Mouse (Mus musculus): ENCODE results near the gene Sec23b.

Gene Sec23b

DNA sequence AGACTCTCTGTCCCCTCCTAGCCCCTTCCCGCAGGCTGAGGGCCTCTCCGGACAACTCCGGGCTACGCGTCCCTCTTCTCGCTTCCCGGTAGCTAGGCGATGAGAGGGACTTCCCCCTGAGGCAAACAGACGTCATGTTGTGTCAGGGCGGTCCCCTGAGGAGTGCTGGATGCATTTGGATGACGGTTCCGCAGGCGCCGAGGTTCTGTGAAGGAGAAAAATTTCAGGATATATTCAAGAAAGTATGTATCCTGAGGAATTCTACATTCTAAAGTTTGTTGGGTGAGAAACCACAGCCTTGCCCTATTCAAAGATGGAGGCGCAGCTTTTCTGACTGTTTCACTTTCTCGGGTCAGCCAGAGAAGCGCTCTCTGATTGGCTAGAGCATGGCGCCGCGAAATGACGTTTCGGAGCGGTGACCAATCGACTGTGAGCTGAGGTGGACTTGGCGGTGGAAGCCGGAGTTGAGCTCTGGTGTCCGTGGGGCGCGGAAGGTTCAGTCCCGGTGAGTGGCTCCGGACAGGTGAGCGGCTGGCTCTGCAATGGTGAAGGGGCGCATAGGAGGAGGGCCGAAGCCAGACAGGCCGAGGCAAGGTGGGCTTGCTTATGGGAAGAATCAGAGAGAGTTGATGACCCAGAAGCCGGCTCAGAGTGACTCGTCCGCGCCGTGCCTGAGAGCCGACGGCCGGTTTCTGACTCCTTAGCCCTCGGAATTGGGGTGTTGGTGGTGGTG lies at the start of gene Sec23b:
Sec23b (plus strand) TSS at position 410 of the 733 bp plus-strand sequence.
- DNase-seq = peak; percentile 96

DNA sequence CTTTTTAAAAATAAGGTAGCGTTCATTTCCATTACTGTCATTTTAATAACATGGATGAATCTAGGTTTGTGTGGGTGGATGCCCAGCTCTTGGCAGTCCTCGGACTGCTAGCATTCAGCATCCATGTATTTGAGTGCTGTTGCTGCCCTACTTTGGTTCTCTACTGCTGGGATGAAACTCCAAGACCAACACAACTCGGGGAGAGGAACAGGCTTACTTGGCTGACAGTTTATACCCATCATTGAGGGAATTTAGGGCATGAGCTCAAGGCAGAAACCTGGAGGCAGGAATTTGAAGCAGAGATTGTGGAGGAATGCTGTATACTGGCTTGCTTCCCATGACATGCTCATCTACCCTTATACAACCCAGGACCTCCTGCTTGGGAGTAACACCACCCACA lies 41.4 kb upstream of the Sec23b start:
- no peak for DNase-seq

DNA sequence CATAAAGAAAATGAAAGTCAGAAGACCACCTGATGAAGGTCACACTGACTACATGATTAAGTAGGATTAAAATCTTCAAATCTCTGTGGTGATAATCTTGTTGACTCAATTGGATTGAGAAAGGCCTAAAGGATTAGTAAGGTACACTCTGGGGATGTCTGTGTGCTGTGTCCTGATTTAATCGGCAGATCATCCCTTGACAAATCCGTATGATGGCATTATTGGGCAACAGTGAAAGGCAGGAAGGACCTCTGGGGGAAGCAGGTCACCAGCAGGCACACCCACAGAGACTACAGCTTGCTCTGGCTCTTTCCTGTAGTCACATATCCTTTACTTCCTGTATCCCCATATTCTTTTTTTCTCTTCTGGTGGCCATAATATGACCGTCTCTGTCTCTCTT lies 36.3 kb upstream of the Sec23b start:
- DNase-seq = no peak

DNA sequence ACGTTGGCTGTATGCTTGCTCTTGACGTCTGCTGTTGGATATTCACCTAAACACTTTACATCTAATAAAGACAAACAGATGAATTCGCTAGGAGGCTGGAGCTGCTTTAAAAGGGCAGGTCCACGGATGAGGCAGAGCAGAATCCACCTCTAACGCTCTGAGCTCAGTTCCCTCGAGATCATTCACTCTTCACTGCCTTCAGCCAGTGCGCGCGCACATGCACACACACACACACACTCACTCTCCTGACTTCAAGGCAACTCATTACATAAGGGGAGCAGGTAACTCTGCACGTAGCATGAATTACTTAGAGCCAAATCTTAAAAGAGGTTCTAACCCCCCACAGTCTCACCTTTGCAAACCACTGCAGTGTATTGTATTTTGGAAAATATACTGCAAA lies 30.2 kb upstream of the Sec23b start:
- DNase-seq = peak; percentile 37

DNA sequence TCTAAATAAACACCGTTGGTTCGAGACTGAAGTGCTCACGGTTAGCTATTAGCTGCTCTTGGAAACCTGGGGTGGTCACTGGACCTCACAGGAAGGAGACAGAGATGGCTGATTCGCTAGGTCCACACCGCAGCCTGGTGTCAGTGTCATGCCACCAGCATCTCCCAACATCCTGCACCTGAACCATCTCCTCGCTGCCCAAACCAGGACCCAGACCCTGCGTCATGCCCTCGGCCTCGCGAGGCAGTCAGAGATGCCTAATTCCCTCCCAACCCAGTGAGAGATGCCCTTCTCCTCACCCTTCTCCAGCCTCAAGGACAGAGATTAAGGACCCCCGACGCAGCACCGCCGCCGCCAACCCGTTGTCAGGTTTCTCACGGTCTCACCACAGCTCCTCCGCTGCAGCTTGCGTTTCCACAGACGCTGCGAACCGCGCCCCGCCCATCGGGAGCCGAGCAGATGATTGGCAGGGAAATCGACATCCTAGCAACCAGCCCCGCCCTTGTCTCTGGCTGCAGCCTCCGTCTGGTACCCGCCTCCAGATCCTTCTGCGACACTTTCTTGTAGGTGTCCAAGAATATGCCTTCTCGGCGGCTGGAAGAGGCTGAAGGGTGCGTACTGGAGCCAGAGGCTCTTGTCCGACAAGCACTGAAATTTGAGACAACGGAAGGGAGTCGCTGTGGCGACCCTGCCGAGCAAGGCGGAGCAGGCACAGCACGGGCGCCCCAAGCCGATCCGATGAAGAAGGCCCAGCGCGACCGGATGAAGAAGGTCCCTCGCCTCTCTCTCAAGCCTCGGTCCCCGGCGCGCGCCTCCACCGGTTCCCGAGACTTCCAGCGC lies 28.8 kb upstream of the Sec23b start, which contains the start of the genes Dzank1 and Polr3f:
Dzank1 (minus strand) TSS at position 434 of the 840 bp plus-strand sequence.
Polr3f (plus strand) TSS at position 738 of the 840 bp plus-strand sequence.
- DNase-seq = peak; percentile 97

DNA sequence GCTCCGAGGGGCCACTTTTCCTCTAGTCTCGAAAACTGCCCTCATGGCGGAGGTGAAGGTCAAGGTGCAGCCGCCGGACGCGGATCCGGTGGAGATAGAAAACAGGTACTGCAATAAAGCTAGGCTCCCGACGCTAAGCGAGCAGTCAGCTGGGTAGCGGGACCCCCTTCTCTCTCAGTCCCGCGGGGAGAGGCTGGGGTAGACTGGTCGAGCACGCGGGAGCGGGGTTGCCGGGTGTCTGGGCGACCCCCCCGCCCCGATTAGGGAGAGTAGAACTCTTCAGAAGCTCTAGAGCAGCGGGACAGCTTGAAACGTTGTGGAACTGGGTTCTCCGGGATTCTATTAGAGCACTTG lies 28.2 kb upstream of the Sec23b start:
- no peak for DNase-seq

DNA sequence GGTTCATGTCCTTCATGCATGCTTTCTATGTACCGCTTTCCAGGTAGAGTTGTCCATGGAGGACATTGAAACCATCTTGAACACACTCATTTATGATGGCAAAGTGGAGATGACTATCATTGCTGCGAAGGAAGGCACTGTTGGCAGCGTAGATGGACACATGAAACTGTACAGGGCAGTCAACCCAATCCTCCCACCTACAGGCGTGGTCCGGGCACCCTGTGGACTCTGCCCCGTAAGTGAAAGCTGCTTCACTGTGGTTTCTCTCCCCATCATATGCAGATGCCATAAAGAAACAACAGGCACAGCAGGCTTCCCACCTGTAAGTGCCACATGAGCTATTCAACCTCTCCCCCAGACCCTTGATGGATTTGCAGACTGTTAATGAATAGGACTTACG lies 18.9 kb upstream of the Sec23b start:
- DNase-seq = no peak

DNA sequence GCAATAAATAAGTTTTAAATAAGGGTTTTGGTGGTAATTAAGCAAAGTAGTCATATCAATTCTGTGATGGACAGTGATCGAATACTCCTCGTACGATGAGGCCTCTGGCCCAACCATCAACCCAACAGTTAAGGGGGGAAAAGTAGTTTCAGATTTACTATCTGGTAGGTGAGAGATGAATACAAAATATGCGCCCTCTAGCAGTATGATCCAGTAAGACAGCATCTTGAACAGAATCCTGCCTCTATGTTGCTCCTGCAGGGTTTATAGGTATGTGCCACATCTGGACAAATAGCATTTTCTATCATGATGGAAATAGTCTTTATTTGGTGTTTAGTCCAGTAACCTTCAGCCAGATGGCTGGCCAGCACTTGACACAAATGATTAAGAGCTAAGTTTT lies 14.8 kb upstream of the Sec23b start:
- no peak for DNase-seq

DNA sequence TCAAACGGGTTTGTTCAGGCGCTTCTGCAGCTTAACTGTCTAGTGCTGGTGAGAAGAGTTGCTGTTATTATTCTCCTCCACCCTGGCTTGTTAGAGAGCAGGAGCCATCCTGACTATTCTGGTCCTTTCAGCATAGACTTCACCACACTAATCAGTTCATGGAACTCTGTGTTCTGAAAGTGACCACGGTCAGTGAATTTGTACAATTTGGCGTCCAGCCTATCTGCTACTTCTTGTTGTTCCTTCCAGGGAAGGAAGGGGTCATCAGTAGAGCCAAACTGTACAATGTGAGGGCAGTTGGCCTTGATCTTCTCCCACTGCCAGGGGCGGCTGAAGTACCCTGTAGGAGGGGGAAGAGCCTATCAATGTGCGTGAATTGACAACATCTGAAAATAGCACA lies 12.4 kb upstream of the Sec23b start:
- DNase-seq = no peak

DNA sequence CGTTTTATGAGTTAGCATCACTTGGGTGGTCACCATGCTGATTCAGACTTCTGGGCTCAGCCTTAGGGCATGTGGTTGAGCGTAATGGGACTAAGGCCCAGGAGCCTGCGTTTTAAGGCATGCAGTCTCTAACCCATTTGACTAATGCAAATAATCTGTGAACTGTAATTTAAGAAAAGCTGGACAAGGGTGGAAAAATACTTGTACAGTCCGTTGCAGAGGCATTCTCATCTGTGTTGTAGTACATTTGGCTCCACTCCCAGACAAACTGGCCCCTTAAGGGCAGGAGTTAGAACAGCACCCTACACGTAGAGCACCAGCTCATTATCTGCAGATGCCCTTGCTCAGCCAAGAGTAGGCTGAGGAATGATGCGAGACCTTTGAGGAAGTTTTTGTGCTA lies 11.4 kb upstream of the Sec23b start:
- no peak for DNase-seq

DNA sequence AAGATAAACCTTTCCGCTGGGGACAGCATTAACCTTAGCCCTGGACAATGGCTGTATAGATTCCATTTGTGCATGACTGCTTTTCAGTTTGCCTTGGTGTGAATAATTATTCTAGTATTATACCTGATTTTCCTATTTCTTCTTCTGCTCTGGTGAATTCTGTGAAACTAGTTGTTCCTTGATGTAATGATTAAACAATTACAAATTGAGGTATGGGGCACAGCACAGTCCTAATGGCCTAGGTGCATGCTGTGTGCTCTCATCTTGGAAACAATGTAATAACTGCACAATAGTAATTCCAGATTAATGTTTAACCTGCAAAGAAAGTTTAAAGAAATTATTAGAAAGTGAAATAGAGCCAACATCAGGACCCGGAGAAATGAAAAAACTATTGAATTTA lies 11.0 kb upstream of the Sec23b start:
- DNase-seq = no peak

DNA sequence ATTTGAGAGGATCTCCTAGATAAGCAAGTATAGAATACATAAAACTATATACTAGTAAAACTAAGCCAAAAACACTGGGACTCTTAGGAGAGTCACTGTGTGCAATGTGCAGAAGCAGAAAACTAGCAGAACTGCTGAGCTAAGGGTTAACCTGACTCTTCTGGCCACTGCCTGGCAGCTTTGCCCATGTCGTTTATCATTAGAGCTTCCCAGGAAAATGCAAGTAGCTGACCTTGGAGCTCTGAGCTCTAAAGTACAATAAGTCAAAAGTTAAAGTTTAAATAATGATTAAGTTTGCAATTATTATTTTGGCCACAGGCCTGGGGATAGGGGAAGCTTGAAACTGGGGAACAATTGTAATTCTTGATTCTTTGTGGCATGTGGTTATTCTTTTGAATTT lies 10.5 kb upstream of the Sec23b start:
- no peak for DNase-seq

DNA sequence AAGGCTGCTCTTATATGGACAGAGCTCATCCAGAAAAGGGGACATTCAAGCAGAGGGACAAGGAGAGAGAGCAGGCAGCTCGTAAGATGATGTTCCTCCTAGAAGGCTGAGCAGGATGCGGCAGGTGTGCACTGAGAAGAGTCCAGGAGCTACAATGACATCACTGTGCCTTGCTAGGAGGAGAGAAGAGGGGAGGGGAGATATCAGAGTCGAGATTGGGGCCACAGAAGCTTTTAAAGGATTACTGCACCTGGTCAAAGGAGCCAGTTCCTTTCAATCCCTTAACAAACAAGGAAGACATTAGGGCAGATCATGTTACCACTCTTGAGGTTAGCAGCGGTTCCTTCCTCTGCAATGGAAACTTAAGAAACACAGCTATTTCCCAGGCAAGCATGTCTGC lies 8.5 kb upstream of the Sec23b start:
- no peak for DNase-seq

DNA sequence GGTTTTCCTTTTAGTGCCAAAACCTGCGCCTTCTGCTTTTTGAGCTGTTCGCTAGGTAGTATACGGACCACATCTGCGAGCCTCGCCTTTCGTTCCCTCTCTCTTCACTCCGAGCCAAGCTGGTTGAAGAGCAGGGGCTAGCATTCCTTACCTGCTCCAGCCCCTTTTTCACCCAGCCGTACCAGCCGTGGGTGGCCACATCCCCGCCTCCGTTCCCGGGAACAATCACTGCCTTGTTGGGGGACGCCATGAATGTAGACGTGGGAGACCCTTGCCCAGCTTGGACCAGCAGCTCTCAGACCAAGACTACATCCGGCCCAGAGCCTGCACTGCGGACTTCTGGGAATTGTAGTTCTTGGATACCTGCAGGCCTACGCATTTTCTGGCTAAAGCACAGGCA lies 5.5 kb upstream of the Sec23b start, which contains the start of gene Rbbp9:
Rbbp9 (minus strand) TSS at position 341 of the 400 bp plus-strand sequence.
- DNase-seq = peak; percentile 67

DNA sequence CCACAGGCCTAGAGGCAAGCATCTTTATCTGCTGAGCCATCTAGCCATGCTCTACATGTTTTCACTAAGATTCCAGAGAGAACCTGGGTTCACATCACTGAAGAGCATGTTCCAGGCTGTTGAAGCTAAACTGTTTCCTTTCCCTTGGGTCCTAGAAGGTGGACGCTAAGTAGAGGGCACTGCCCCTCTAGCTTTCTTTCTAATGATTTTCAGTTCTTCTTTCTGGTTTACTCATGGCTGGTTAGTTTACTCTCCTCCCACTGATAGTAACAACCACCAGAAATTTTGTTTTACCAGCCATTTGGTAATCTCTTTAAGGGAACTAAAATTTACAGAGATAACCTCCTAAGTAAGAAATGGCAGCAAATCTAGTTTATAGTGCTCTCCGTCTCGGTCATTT lies 2.1 kb upstream of the Sec23b start:
- DNase-seq = no peak

DNA sequence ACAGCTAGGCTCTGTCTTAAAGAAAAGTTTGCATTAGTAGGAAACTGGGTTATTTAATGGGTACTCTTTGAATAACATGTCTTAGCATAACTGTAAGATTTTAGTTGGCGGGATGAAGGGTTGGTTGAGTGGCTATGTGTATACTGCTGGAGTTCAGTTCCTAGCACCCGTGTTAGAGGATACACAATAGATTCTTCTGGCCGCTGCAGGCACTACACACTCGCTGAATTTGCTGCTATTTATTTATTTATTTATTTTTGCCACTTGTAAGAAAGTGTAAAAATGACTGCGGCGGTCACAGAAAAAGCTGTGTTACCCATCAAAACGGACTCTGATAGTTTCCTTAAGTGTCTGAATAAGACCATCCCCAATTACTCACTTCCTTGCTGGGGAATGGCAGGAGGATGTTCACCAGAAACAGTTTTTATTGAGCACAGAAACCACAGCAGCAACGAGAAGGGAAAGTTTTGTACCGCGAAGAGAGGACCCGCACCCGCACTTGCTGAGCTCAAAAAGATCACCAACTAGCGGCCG lies 676 bp upstream of the Sec23b start:
- no peak for DNase-seq

DNA sequence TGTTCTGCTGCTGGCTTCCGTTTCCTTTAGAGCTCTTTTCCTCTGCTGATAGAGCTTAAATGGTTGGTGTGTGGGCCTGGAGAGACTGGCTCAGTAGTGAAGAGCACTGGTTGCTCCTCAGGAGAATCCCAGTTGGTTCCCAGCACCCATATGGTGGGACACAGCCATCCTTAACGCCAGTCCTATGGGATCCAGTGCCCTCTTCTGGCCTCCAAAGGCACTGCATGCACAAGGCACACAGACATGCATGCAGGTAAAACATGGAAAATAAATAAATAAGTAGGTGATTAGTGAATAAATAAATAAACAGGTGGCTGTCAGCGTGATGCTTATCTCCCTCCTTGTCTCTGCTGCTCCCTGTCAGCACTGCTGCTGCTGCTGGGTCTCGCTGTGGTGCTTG lies 32.7 kb downstream of the Sec23b start:
- no peak for DNase-seq

DNA sequence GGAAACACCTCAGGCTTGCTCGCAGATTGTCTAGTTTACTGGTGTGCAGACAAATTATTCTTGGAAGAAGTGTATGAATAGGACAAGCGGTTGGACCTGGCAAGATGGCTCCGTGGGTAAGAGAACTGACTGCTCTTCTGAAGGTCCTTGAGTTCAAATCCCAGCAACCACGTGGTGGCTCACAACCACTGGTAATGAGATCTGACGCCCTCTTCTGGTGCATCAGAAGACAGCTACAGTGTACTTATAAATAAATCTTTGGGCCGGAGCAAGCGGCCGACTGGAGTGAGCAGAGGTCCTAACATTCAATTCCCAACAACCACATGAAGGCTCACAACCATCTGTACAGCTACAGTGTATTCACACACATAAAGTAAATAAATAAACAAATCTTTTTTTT lies 37.0 kb downstream of the Sec23b start:
- peak; percentile 28 for DNase-seq

DNA sequence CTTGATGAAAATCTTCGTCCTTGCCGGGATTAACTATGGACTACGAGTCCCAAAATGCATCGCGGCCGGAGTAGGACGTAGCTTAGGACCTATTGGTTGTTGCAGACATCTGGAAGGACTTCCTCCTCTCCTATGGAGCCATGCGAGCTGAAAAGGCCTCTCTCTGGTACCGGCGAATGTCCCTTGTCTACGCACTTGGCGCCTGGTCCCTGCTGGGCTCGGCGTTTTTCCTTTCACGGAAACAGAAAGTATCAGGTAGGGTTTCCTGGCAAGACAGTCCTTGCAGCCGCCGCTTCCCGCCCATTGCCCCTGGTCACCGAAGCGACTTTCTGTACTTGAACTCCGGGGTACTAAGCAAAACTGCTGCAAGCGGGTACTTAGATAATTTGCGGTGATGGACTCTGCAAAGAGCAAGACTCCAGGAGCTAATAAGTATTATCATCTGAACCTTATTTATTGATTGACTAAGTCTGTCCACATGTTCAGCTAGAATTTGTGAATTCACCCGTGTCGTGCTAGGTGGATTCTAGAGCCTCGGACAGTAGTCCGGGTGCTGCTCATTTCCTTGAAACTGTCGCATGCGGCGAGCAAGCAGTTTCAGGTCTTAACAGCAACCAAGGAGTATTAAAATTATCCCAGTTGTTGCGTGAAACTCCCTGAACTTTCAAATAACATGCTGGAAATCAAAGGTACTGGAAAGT lies 38.1 kb downstream of the Sec23b start, which contains the start of gene Smim26:
Smim26 (plus strand) TSS at position 104 of the 701 bp plus-strand sequence.
- DNase-seq = peak; percentile 80

DNA sequence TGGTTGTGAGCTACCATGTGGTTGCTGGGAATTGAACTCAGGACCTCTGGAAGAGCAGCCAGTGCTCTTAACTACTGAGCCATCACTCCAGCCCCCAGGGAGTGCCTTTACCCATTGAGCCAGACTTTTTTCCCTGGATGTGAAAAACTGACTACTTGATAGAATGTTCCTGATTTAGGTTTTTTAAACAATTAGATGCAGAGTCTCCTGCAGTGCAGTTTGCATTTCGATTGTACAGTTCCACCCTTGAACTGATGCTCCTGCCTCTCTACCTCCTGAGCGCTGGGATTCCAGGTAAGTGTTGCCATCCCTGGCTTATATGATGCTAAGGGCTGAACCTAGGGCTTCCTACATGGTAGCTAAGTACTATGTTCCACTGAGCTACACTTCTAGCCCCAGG lies 42.0 kb downstream of the Sec23b start:
- no peak for DNase-seq

DNA sequence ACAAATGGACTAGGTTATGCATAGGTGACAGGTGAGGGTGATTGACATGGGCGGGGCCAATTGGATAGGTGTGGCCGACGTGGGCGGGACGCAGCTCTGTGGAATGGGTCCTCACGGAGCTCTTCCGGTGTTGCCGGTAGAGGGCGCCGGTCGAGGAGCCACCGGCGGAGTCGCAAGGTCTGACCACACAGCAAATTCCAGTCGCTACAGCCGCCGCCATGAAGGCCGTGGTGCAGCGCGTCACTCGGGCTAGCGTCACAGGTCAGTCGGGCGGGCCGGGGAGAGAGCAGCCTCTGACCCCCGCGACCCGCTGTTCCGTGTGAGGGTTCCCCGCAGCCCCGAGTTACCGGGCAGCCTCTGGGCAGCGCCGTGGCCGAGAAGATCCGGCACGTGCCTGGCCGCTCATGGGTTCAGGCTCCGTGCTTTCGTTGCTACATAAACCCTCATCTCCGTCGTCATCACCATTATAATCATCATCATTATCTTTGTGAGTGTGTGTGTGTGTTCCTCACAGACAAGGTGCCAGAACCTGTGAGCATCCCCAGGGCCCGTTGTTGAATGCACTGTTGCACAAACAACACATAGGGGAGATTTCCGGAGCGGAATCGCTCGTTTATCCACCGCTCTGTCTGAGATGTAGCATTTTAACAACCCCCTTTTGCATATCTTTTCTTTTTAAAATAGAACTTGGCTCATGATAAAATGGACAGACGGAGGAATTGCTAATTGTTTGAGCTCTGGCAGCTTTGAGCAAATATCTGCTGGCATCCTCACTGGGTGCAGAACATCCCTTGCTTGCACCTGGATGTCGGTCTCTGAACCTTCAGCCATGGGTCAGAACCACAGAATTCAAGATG lies 44.0 kb downstream of the Sec23b start, which contains the start of gene Dtd1:
Dtd1 (plus strand) TSS at position 67 of the 857 bp plus-strand sequence.
- peak; percentile 95 for DNase-seq

DNA sequence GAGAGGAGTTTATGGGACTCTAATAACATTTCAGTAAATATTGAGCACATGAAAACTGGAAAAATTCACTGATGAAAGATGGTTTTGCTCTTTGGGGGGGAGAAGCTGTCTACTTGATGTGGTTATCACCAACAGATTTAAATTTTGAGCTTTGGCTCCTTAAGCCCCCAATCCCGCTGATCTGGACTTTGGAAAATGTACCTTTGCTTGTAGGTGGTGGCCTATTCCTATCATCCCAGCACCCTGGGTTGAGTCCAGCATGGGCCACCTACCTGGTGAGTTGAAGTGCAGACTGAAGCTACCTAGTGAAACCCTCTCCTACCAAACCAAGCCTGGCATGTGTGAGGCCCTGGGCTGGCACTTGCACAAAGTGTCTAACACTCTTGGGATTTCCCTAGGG lies 45.5 kb downstream of the Sec23b start:
- no peak for DNase-seq
